ENCODE assay signal across 10 mouse cellular contexts in genomic region chr7:24373538-24374379, GRCm38 (mm10). TPM values are rescaled to one million over a fixed set of nuclear protein-coding genes. Genes with fewer than 3 reads are reported as not detected.
A peak's percentile ranks its signal among the peaks of the same experiment; 100 is the strongest.
DNase-seq lines count a peak whose midpoint lies in the region; ATAC-seq and TF ChIP-seq lines count a peak whose summit lies in the region.
"Had no signal": no experiment of that assay in that cellular context is flagged by ENCODE, and none has a peak within 500 bp of the region (broad histone marks: within the 10 kb centered on the region; RNA-seq: fewer than 3 reads in every experiment).

No protein-coding gene starts in this region.

- DNase-seq in gastrocnemius, postnatal 10 days: peak; percentile 31
- no peak for DNase-seq in gastrocnemius, adult 18-20 months (ENCODE audit: low spot score)
- DNase-seq in Muller cell, postnatal 12 days (ENCODE audit: inconsistent ontology term): peak; percentile 32
- peak; percentile 47 for DNase-seq in forebrain, postnatal 0 days
- peak; percentile 70 for DNase-seq in liver, postnatal 0 days
- DNase-seq in thymus, postnatal 4 days: peak; percentile 87

- no peaks in the 10 kb centered on the region for H3K36me3 ChIP-seq in forebrain, postnatal 0 days (ENCODE audit: insufficient read depth)
- no peaks in the 10 kb centered on the region for H3K36me3 ChIP-seq in intestine, embryonic 15.5 days
- H3K36me3 ChIP-seq in liver, postnatal 0 days (replicated peaks; ENCODE audit: insufficient read depth, low read length): peaks cover 21% of the 10 kb centered on the region
- no peaks in the 10 kb centered on the region for H3K36me3 ChIP-seq in neural tube, embryonic 12.5 days

- H3K9me3 ChIP-seq in forebrain, postnatal 0 days (ENCODE audit: low read length): no peaks in the 10 kb centered on the region
- H3K9me3 ChIP-seq in intestine, embryonic 15.5 days: no peaks in the 10 kb centered on the region
- no peaks in the 10 kb centered on the region for H3K9me3 ChIP-seq in liver, postnatal 0 days (ENCODE audit: low read length)
- no peaks in the 10 kb centered on the region for H3K9me3 ChIP-seq in neural tube, embryonic 12.5 days

- peaks cover 9% of the 10 kb centered on the region; the same call in 1 of the 2 replicates for H3K4me1 ChIP-seq in forebrain, postnatal 0 days (ENCODE audit: insufficient read depth)
- peaks cover 16% of the 10 kb centered on the region for H3K4me1 ChIP-seq in intestine, embryonic 15.5 days (replicated peaks)
- peaks cover 53% of the 10 kb centered on the region for H3K4me1 ChIP-seq in liver, postnatal 0 days (ENCODE audit: insufficient read depth)
- peaks cover 27% of the 10 kb centered on the region for H3K4me1 ChIP-seq in neural tube, embryonic 12.5 days

- TF ChIP-seq EP300 in liver, postnatal 0 days (IDR thresholded peaks at IDR 0.05; ENCODE audit: low read depth): peak; percentile 10; the same call in 1 of the 2 replicates

- TF ChIP-seq CTCF in forebrain, postnatal 0 days (IDR thresholded peaks at IDR 0.05; ENCODE audit: low read depth): no peak
- TF ChIP-seq CTCF in liver, postnatal 0 days (IDR thresholded peaks at IDR 0.05; ENCODE audit: low read depth): no peak

- no peak overlapping the region for H3K4me2 ChIP-seq in forebrain, postnatal 0 days (ENCODE audit: low read depth)
- 0 out of 2 replicates have a peak overlapping the region, but pooled peaks have one; percentile 19 for H3K4me2 ChIP-seq in intestine, embryonic 15.5 days (replicated peaks)
- H3K4me2 ChIP-seq in liver, postnatal 0 days (ENCODE audit: low read depth, low read length): peak overlapping the region; percentile 68
- H3K4me2 ChIP-seq in neural tube, embryonic 12.5 days (replicated peaks): peak overlapping the region; percentile 37

- no peak overlapping the region for H3K4me3 ChIP-seq in forebrain, postnatal 0 days (ENCODE audit: low read depth, low read length)
- H3K4me3 ChIP-seq in intestine, embryonic 15.5 days (replicated peaks): no peak overlapping the region
- peak overlapping the region; percentile 69 for H3K4me3 ChIP-seq in liver, postnatal 0 days (ENCODE audit: low read depth, low read length)
- H3K4me3 ChIP-seq in neural tube, embryonic 12.5 days: no peak overlapping the region

- WGBS in forebrain, postnatal 0 days: 26% methylated on average over 15 of the region's 20 CpGs
- 42% methylated on average over 20 of the region's 20 CpGs for WGBS in intestine, embryonic 15.5 days
- 23% methylated on average over 17 of the region's 20 CpGs for WGBS in liver, postnatal 0 days (ENCODE audit: insufficient replicate concordance)
- WGBS in neural tube, embryonic 12.5 days: 44% methylated on average over 18 of the region's 20 CpGs

- H3K27me3 ChIP-seq in forebrain, postnatal 0 days (ENCODE audit: insufficient read depth, low read length): no peaks in the 10 kb centered on the region
- peaks cover 6% of the 10 kb centered on the region; the same call in 1 of the 2 replicates for H3K27me3 ChIP-seq in intestine, embryonic 15.5 days (replicated peaks)
- H3K27me3 ChIP-seq in liver, postnatal 0 days (ENCODE audit: insufficient read depth, low read length): no peaks in the 10 kb centered on the region
- H3K27me3 ChIP-seq in neural tube, embryonic 12.5 days (replicated peaks): no peaks in the 10 kb centered on the region; the same call in 1 of the 2 replicates
- H3K27me3 ChIP-seq: Patski had no signal

- peak; percentile 61 for ATAC-seq in forebrain, postnatal 0 days
- peak; percentile 46 for ATAC-seq in intestine, embryonic 15.5 days
- ATAC-seq in liver, postnatal 0 days: no peak
- ATAC-seq in neural tube, embryonic 12.5 days (ENCODE audit: low FRiP score, low read depth): peak; percentile 57
- ATAC-seq: Patski had no signal

- H3K9ac ChIP-seq in forebrain, postnatal 0 days: no peak overlapping the region
- no peak overlapping the region for H3K9ac ChIP-seq in intestine, embryonic 15.5 days
- H3K9ac ChIP-seq in liver, postnatal 0 days (replicated peaks): peak overlapping the region; percentile 71
- H3K9ac ChIP-seq in neural tube, embryonic 12.5 days: 0 out of 2 replicates have a peak overlapping the region, but pooled peaks have one; percentile 29

- peak overlapping the region; percentile 64; the same call in 1 of the 2 replicates for H3K27ac ChIP-seq in forebrain, postnatal 0 days (ENCODE audit: low read depth, low read length)
- H3K27ac ChIP-seq in intestine, embryonic 15.5 days: 0 out of 2 replicates have a peak overlapping the region, but pooled peaks have one; percentile 6
- H3K27ac ChIP-seq in liver, postnatal 0 days (ENCODE audit: low read depth): peak overlapping the region; percentile 96
- H3K27ac ChIP-seq in neural tube, embryonic 12.5 days: 0 out of 2 replicates have a peak overlapping the region, but pooled peaks have one; percentile 37

RNA-seq across cellular contexts. Expression of gene Kcnn4, which starts 3.7 kb away (rescaled TPM):
- total RNA-seq in gastrocnemius, postnatal 10 days (2021): 1 to 10 TPM in 1 of 2 experiments, under 1 TPM in 1; 0.14 to 1.8 TPM
- under 1 TPM; 0.46 to 0.50 TPM for total RNA-seq in gastrocnemius, adult 18-20 months (2021)
- total RNA-seq in forebrain, postnatal 0 days (2014; rRNA removed): 1.2 and 1.5 TPM in 2 replicates
- 0.88 and 1.1 TPM in 2 replicates for polyA plus RNA-seq in forebrain, postnatal 0 days (2015; fragmentation: Nextera tagmentation; extraction: Ambion mirVana)
- polyA plus RNA-seq in intestine, embryonic 15.5 days (2015; fragmentation: Nextera tagmentation; extraction: Ambion mirVana): 2.7 and 3.4 TPM in 2 replicates
- 41.0 and 41.9 TPM in 2 replicates for polyA plus RNA-seq in liver, postnatal 0 days (2015; fragmentation: Nextera tagmentation; extraction: Ambion mirVana)
- 1.7 and 2.3 TPM in 2 replicates for polyA plus RNA-seq in neural tube, embryonic 12.5 days (2016; fragmentation: Nextera tagmentation; extraction: Ambion mirVana)
- polyA plus RNA-seq: Patski had no signal

RNA-seq across cellular contexts. Expression of gene Lypd5, which starts 24.8 kb away (rescaled TPM):
- not detected for total RNA-seq in gastrocnemius, postnatal 10 days (2021)
- not detected for total RNA-seq in gastrocnemius, adult 18-20 months (2021)
- not detected in 2 replicates for total RNA-seq in forebrain, postnatal 0 days (2014; rRNA removed)
- not detected in 2 replicates for polyA plus RNA-seq in forebrain, postnatal 0 days (2015; fragmentation: Nextera tagmentation; extraction: Ambion mirVana)
- not detected in 2 replicates for polyA plus RNA-seq in intestine, embryonic 15.5 days (2015; fragmentation: Nextera tagmentation; extraction: Ambion mirVana)
- polyA plus RNA-seq in liver, postnatal 0 days (2015; fragmentation: Nextera tagmentation; extraction: Ambion mirVana): 0.06 TPM in 1 of 2 replicates, not detected in the other
- not detected in 2 replicates for polyA plus RNA-seq in neural tube, embryonic 12.5 days (2016; fragmentation: Nextera tagmentation; extraction: Ambion mirVana)
- total RNA-seq: heart, postnatal 36 days had no signal
- polyA plus RNA-seq: Patski had no signal

RNA-seq across cellular contexts. Expression of gene Smg9, which starts 25.7 kb away (rescaled TPM):
- total RNA-seq in gastrocnemius, postnatal 10 days (2021): 10 to 100 TPM; 15.4 to 17.1 TPM
- 10 to 100 TPM; 10.3 to 11.0 TPM for total RNA-seq in gastrocnemius, adult 18-20 months (2021)
- 23.9 and 31.8 TPM in 2 replicates for total RNA-seq in forebrain, postnatal 0 days (2014; rRNA removed)
- polyA plus RNA-seq in forebrain, postnatal 0 days (2015; fragmentation: Nextera tagmentation; extraction: Ambion mirVana): 25.2 and 28.5 TPM in 2 replicates
- polyA plus RNA-seq in intestine, embryonic 15.5 days (2015; fragmentation: Nextera tagmentation; extraction: Ambion mirVana): 19.6 and 21.8 TPM in 2 replicates
- polyA plus RNA-seq in liver, postnatal 0 days (2015; fragmentation: Nextera tagmentation; extraction: Ambion mirVana): 8.2 and 8.7 TPM in 2 replicates
- polyA plus RNA-seq in neural tube, embryonic 12.5 days (2016; fragmentation: Nextera tagmentation; extraction: Ambion mirVana): 29.7 and 30.6 TPM in 2 replicates

RNA-seq across cellular contexts. Expression of gene Tescl, which starts 40.0 kb away (rescaled TPM):
- total RNA-seq in gastrocnemius, postnatal 10 days (2021): not detected
- not detected for total RNA-seq in gastrocnemius, adult 18-20 months (2021)
- not detected in 2 replicates for total RNA-seq in forebrain, postnatal 0 days (2014; rRNA removed)
- not detected in 2 replicates for polyA plus RNA-seq in forebrain, postnatal 0 days (2015; fragmentation: Nextera tagmentation; extraction: Ambion mirVana)
- 0.18 and 0.27 TPM in 2 replicates for polyA plus RNA-seq in intestine, embryonic 15.5 days (2015; fragmentation: Nextera tagmentation; extraction: Ambion mirVana)
- not detected in 2 replicates for polyA plus RNA-seq in liver, postnatal 0 days (2015; fragmentation: Nextera tagmentation; extraction: Ambion mirVana)
- not detected in 2 replicates for polyA plus RNA-seq in neural tube, embryonic 12.5 days (2016; fragmentation: Nextera tagmentation; extraction: Ambion mirVana)
- total RNA-seq: heart, postnatal 36 days had no signal
- polyA plus RNA-seq: Patski had no signal

RNA-seq across cellular contexts. Expression of gene Zfp94, which starts 57.3 kb away (rescaled TPM):
- 1 to 10 TPM; 2.1 to 4.0 TPM for total RNA-seq in gastrocnemius, postnatal 10 days (2021)
- total RNA-seq in gastrocnemius, adult 18-20 months (2021): 1 to 10 TPM; 1.7 to 2.1 TPM
- total RNA-seq in forebrain, postnatal 0 days (2014; rRNA removed): 15.8 and 16.9 TPM in 2 replicates
- 19.3 and 21.2 TPM in 2 replicates for polyA plus RNA-seq in forebrain, postnatal 0 days (2015; fragmentation: Nextera tagmentation; extraction: Ambion mirVana)
- 6.0 and 7.5 TPM in 2 replicates for polyA plus RNA-seq in intestine, embryonic 15.5 days (2015; fragmentation: Nextera tagmentation; extraction: Ambion mirVana)
- 1.8 and 2.2 TPM in 2 replicates for polyA plus RNA-seq in liver, postnatal 0 days (2015; fragmentation: Nextera tagmentation; extraction: Ambion mirVana)
- polyA plus RNA-seq in neural tube, embryonic 12.5 days (2016; fragmentation: Nextera tagmentation; extraction: Ambion mirVana): 16.3 and 18.4 TPM in 2 replicates

Comparison
In these comparisons a context has a peak if more than half of its experiments do, and no peak if none do; other contexts are left out.
1. H3K27ac ChIP-seq: peak in every context shown above with its lines; median percentile 96 in liver, postnatal 0 days; 64 in forebrain, postnatal 0 days; 37 in neural tube, embryonic 12.5 days; 6 in intestine, embryonic 15.5 days.
2. H3K9ac ChIP-seq: peak in liver, postnatal 0 days (single experiment) and neural tube, embryonic 12.5 days (single experiment); none in forebrain, postnatal 0 days (single experiment) and intestine, embryonic 15.5 days (single experiment).